Mouse (Mus musculus) heart, adult 2 months (tissue): ENCODE data around the gene Hsdl2. TPM values are rescaled to one million over a fixed set of nuclear protein-coding genes. Genes with fewer than 3 reads are reported as not detected.

Source experiments
- DNase-seq, 2 experiments: peaks; one replicate each; pipeline ENCODE4 v3.0.0; 2021
- H3K27ac ChIP-seq: fragments of 200-600 bp; 2 replicates; pipeline ENCODE4 v1.8.1; 2022
- H3K27me3 ChIP-seq: fragments of 200-500 bp; 2 replicates; pipeline ENCODE4 v1.6.1; 2012; ENCODE audit warnings: mild to moderate bottlenecking, low read length, inconsistent platforms, mixed read lengths; ENCODE audit not compliant: control insufficient read depth, insufficient read depth
- H3K36me3 ChIP-seq: fragments of 200-500 bp; 2 replicates; pipeline ENCODE4 v1.6.1; 2012; ENCODE audit warnings: low read length, inconsistent platforms; ENCODE audit not compliant: control insufficient read depth, insufficient read depth
- H3K4me1 ChIP-seq: fragments of 200-500 bp; 2 replicates; pipeline ENCODE4 v1.6.1; 2011; ENCODE audit warnings: low read length; ENCODE audit not compliant: control insufficient read depth, insufficient read depth
- H3K4me3 ChIP-seq: fragments of 200-600 bp; 2 replicates; pipeline ENCODE4 v1.8.1; 2022
- H3K79me2 ChIP-seq: fragments of 200-500 bp; replicated peaks from 2 replicates; pipeline ENCODE4 v1.6.1; 2012; ENCODE audit warnings: mild to moderate bottlenecking, inconsistent platforms, low read length, moderate library complexity, mixed read lengths; ENCODE audit not compliant: control insufficient read depth, insufficient read depth
- H3K9ac ChIP-seq: fragments of 200-500 bp; 2 replicates; pipeline ENCODE4 v1.6.1; 2012; ENCODE audit warnings: low read depth, mild to moderate bottlenecking, control low read depth, inconsistent platforms, low read length, mixed read lengths
- CTCF ChIP-seq: fragments of 200-600 bp; IDR thresholded peaks from 2 replicates; pipeline ENCODE4 v1.8.1; 2022; ENCODE audit warnings: antibody characterized with exemption, mild to moderate bottlenecking, moderate library complexity
- EP300 ChIP-seq: fragments of 200-500 bp; IDR thresholded peaks from 2 replicates; pipeline ENCODE4 v1.6.1; 2011; ENCODE audit warnings: low read depth, low read length, control low read depth; ENCODE audit not compliant: insufficient read depth
- POLR2A ChIP-seq: fragments of 200-500 bp; IDR thresholded peaks from 2 replicates; pipeline ENCODE4 v1.6.1; 2011; ENCODE audit warnings: mild to moderate bottlenecking, low read depth, low read length, control low read depth; ENCODE audit not compliant: insufficient read depth
- WGBS: fragments of 180-500 bp; shearing (Covaris S2); methylation state at CpG from one replicate; pipeline ENCODE4 v1.1.7; 2018; 5-methylcytosine and 5-hydroxymethylcytosine counted together
- intact Hi-C: fragments of 180-260 bp; cut with DNase I; formaldehyde crosslinking; loops from one replicate; pipeline ENCODE4 v1.15.1; 2025
- polyA plus RNA-seq: library from polyadenylated mRNA; depleted of rRNA; stranded (reverse); fragments of >200 nt; gene quantifications from 2 replicates; pipeline ENCODE4 v1.2.3, GENCODE M21; 2012; rRNA removed
- total RNA-seq, 2 experiments: library from RNA; stranded (reverse); gene quantifications; 2 replicates each; pipeline ENCODE4 v1.2.3; 2021

The Hsdl2 gene
- total and polyA plus RNA-seq, 3 experiments, result 84.0 to 225 (median 211) TPM

DNA sequence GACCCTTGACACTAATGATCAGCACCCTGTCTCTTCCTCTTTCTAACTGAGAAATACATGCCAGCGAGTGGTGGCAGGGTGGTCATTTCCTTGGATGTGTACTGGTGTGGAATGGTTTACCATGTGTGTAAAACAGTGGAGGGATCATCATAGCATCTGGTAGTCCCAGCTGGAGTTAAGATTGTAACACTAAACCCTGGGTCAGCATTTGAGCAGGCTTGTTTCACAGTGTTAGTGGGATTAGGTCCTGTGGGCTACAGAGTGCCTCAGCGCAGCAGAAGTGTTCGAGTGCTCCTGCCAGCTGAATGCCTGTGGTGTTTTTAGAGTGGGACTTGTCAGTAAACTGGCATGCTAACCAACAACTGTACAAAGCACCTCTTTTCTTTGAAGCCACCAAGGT is 86.7 kb downstream of the Hsdl2 start:
- TF ChIP-seq EP300 (no peak), POLR2A (no peak), CTCF (no peak)
- Histone ChIP-seq H3K4me1 (no peaks in the 10 kb centered on the region; the same call in 1 of the 2 replicates), H3K9ac (no peak overlapping the region), H3K79me2 (no peaks in the 10 kb centered on the region), H3K36me3 (no peaks in the 10 kb centered on the region; the same call in 1 of the 2 replicates), H3K4me3 (no peak overlapping the region), H3K27me3 (no peaks in the 10 kb centered on the region), H3K27ac (no peak overlapping the region)
- no peak for DNase-seq
- 73% methylated on average over 3 of the region's 3 CpGs for WGBS
- intact Hi-C loops, result no loop called here

Other genes with a start within 250 kb of the Hsdl2 start
- 1 to 10 TPM; 1.5 to 1.6 TPM for gene Susd1, start 142.9 kb upstream of the Hsdl2 start, total RNA-seq
- 2.3 and 3.4 TPM in 2 replicates for gene Susd1, start 142.9 kb upstream of the Hsdl2 start, polyA plus RNA-seq
- 10 to 100 TPM; 25.0 to 27.0 TPM for gene Ptbp3, start 32.2 kb upstream of the Hsdl2 start, total RNA-seq
- 13.2 and 23.3 TPM in 2 replicates for gene Ptbp3, start 32.2 kb upstream of the Hsdl2 start, polyA plus RNA-seq
- gene E130308A19Rik, start 44.6 kb downstream of the Hsdl2 start, total RNA-seq, result 1 to 10 TPM; 6.5 to 7.2 TPM
- 3.8 and 5.6 TPM in 2 replicates for gene E130308A19Rik, start 44.6 kb downstream of the Hsdl2 start, polyA plus RNA-seq
- gene Inip, start 220.0 kb downstream of the Hsdl2 start, total RNA-seq, result 1 to 10 TPM; 9.7 to 9.8 TPM
- gene Inip, start 220.0 kb downstream of the Hsdl2 start, polyA plus RNA-seq, result 6.2 and 11.8 TPM in 2 replicates
- gene Snx30, start 224.3 kb downstream of the Hsdl2 start, total RNA-seq, result 1 to 10 TPM; 4.7 to 5.5 TPM
- 1.9 and 3.6 TPM in 2 replicates for gene Snx30, start 224.3 kb downstream of the Hsdl2 start, polyA plus RNA-seq